Mouse (Mus musculus): ENCODE measurements at regions not wholly inside any gene's neighbourhood (a gene's known extent, or its start where the extent isn't known, plus 50 kb on each side); places are given as distances from the start of the nearest gene placed in this dataset.

- DNase-seq (ENCODE audit: low spot score): no peak
Measured at GRCm38 (mm10) chr15:70920138-70920537, 2914.2 kb upstream of the Gm6569 start.

GRCm38 (mm10) chr15:70920862-70921261, 2913.5 kb upstream of the Gm6569 start:
- peak; percentile 16 for DNase-seq (ENCODE audit: low spot score)

All from thymus, postnatal 0 days (tissue).